Mouse (Mus musculus) hindbrain, postnatal 0 days (tissue): ENCODE measurements at regions not wholly inside any gene's neighbourhood (a gene's known extent, or its start where the extent isn't known, plus 50 kb on each side); places are given as distances from the start of the nearest gene placed in this dataset.

Experiments
- ATAC-seq: fragments of 200-750 bp; cut with Nextera tagmentation; 2 replicates; pipeline ENCODE4 v1.8.0; 2017; ENCODE audit warnings: mild to moderate bottlenecking, moderate TSS enrichment, moderate library complexity
- DNase-seq: peaks from one replicate; pipeline ENCODE4 v3.0.0-alpha.2; 2015; ENCODE audit warnings: low spot score
- H3K27ac ChIP-seq: fragments of 300-500 bp; sonication (generic); 2 replicates; pipeline ENCODE4 v1.5.1; 2014; ENCODE audit warnings: mild to moderate bottlenecking
- H3K27me3 ChIP-seq: fragments of 300-500 bp; sonication (generic); 2 replicates; pipeline ENCODE4 v1.6.1; 2014; ENCODE audit warnings: low read length, mixed read lengths; ENCODE audit not compliant: insufficient read depth
- H3K36me3 ChIP-seq: fragments of 300-500 bp; sonication (generic); 2 replicates; pipeline ENCODE4 v1.6.1; 2014; ENCODE audit warnings: low read length, mixed read lengths; ENCODE audit not compliant: insufficient read depth
- H3K4me1 ChIP-seq: fragments of 300-500 bp; sonication (generic); 2 replicates; pipeline ENCODE4 v1.6.1; 2014; ENCODE audit warnings: antibody characterized with exemption, low read length, mixed read lengths; ENCODE audit not compliant: insufficient read depth
- H3K4me2 ChIP-seq: fragments of 300-500 bp; sonication (generic); 2 replicates; pipeline ENCODE4 v1.6.1; 2014; ENCODE audit warnings: low read depth, mild to moderate bottlenecking, low read length, moderate library complexity, mixed read lengths
- H3K4me3 ChIP-seq: fragments of 300-500 bp; sonication (generic); 2 replicates; pipeline ENCODE4 v1.5.1; 2014; ENCODE audit warnings: low read length
- H3K9ac ChIP-seq: fragments of 300-500 bp; sonication (generic); replicated peaks from 2 replicates; pipeline ENCODE4 v1.6.1; 2014; ENCODE audit warnings: mild to moderate bottlenecking, low read length, moderate library complexity, mixed read lengths
- H3K9me3 ChIP-seq: fragments of 300-500 bp; sonication (generic); 2 replicates; pipeline ENCODE4 v1.6.1; 2016; ENCODE audit warnings: low read length, mixed read lengths
- CTCF ChIP-seq: IDR thresholded peaks from 2 replicates; pipeline ENCODE4 v1.5.1; 2016; ENCODE audit warnings: antibody characterized with exemption, control low read depth, low read depth
- WGBS: fragments of 180-500 bp; shearing (Covaris S2); extraction: QIAGEN DNeasy Blood & Tissue Kit; methylation state at CpG from one replicate; pipeline ENCODE4 v1.1.7; 2014; 5-methylcytosine and 5-hydroxymethylcytosine counted together

DNA sequence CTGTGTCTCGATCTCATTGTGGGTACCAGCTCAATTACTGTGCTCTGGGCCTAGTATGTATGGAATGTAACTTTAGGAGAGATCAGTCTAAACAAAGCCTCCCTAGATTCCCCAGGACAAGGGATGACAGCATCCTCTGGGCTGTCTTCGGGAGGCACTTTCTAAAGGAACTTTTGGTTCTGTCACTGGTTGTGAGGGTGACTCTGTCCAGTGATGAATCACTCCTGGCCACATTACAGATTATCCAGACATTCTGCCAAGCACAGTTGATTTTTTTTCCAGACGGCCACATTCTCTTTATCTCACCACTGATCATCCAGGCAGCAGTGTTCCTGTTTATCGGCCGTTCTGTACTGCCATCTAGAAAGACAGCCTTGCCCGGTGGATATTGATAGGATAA, 638.5 kb upstream of the Nrp1 start:
- H3K27ac ChIP-seq = no peak overlapping the region

GRCm38 (mm10) chr8:127720593-127721290, 637.7 kb upstream of the Nrp1 start:
- no peak overlapping the region for H3K4me3 ChIP-seq
- H3K9me3 ChIP-seq = no peaks in the 10 kb centered on the region
- no peaks in the 10 kb centered on the region for H3K27me3 ChIP-seq
- H3K27ac ChIP-seq = peak overlapping the region; percentile 20; the same call in 1 of the 2 replicates
- no peaks in the 10 kb centered on the region for H3K36me3 ChIP-seq
- H3K4me2 ChIP-seq = no peak overlapping the region
- H3K9ac ChIP-seq = no peak overlapping the region; the same call in 1 of the 2 replicates
- DNase-seq (peak; percentile 18), ATAC-seq (no peak)
- TF ChIP-seq CTCF = no peak
- WGBS = 35% methylated on average over 6 of the region's 6 CpGs
- H3K4me1 ChIP-seq = peaks cover 9% of the 10 kb centered on the region; the same call in 1 of the 2 replicates

More for the DNA sequence above, 638.5 kb upstream of the Nrp1 start:
- DNase-seq = peak; percentile 12
- peaks cover 9% of the 10 kb centered on the region; the same call in 1 of the 2 replicates for H3K4me1 ChIP-seq
- no peak overlapping the region for H3K4me3 ChIP-seq
- no peaks in the 10 kb centered on the region for H3K27me3 ChIP-seq
- no peak overlapping the region; the same call in 1 of the 2 replicates for H3K9ac ChIP-seq
- H3K4me2 ChIP-seq = no peak overlapping the region
- ATAC-seq = no peak
- TF ChIP-seq CTCF = no peak
- no peaks in the 10 kb centered on the region for H3K9me3 ChIP-seq
- 27% methylated on average over 6 of the region's 6 CpGs for WGBS
- H3K36me3 ChIP-seq = no peaks in the 10 kb centered on the region

DNA sequence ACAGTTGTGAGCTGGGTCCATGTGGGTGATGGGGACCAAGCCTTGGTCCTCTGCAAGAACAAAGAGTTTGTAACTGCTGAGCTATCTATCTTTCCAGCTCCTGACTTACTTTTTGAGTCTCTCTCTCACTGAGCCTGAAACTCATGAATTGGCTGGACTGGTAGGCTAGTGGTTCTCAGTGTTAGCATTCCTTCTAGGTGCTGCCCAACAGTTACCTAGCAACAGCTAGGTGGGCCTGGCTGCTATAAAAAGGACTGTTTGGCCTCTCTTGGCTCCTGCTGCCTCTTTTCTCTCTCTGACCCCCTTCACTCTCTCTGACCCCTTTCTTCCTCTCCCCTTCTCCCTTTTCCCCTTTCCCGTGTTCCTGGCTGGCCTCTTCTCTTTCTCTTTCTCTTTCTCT, 636.8 kb upstream of the Nrp1 start:
- H3K9me3 ChIP-seq = no peaks in the 10 kb centered on the region
- H3K27me3 ChIP-seq = no peaks in the 10 kb centered on the region
- H3K36me3 ChIP-seq = no peaks in the 10 kb centered on the region
- H3K4me1 ChIP-seq = peaks cover 9% of the 10 kb centered on the region; the same call in 1 of the 2 replicates
- no peak overlapping the region for H3K9ac ChIP-seq
- H3K27ac ChIP-seq = no peak overlapping the region
- ATAC-seq (no peak), DNase-seq (no peak)
- TF ChIP-seq CTCF = no peak
- WGBS = 38% methylated on average over 1 of the region's 1 CpGs
- no peak overlapping the region for H3K4me3 ChIP-seq
- H3K4me2 ChIP-seq = no peak overlapping the region

- no peak overlapping the region for H3K27ac ChIP-seq
- no peaks in the 10 kb centered on the region for H3K4me1 ChIP-seq
- H3K36me3 ChIP-seq = no peaks in the 10 kb centered on the region
- ATAC-seq (no peak), DNase-seq (peak; percentile 42)
- WGBS = 89% methylated on average over 3 of the region's 3 CpGs
- no peak overlapping the region for H3K4me3 ChIP-seq
- H3K9ac ChIP-seq = no peak overlapping the region
- H3K27me3 ChIP-seq = no peaks in the 10 kb centered on the region
- peak; percentile 36 for TF ChIP-seq CTCF
- no peaks in the 10 kb centered on the region for H3K9me3 ChIP-seq
- H3K4me2 ChIP-seq = no peak overlapping the region
These were observed 624.3 kb upstream of the Nrp1 start for GRCm38 (mm10) chr8:127734059-127734458.

- WGBS = 86% methylated on average over 6 of the region's 6 CpGs
- ATAC-seq (no peak), DNase-seq (no peak)
- TF ChIP-seq CTCF = no peak
- Histone ChIP-seq H3K27me3 (no peaks in the 10 kb centered on the region), H3K4me1 (no peaks in the 10 kb centered on the region), H3K36me3 (no peaks in the 10 kb centered on the region), H3K4me2 (no peak overlapping the region), H3K9ac (no peak overlapping the region), H3K9me3 (no peaks in the 10 kb centered on the region), H3K27ac (no peak overlapping the region), H3K4me3 (no peak overlapping the region)
These were observed 616.2 kb upstream of the Nrp1 start for GRCm38 (mm10) chr8:127742236-127742635.

- TF ChIP-seq CTCF = no peak
- DNase-seq (no peak), ATAC-seq (no peak)
- 95% methylated on average over 4 of the region's 4 CpGs for WGBS
- Histone ChIP-seq H3K9ac (no peak overlapping the region), H3K4me2 (no peak overlapping the region), H3K4me1 (no peaks in the 10 kb centered on the region), H3K9me3 (no peaks in the 10 kb centered on the region), H3K4me3 (no peak overlapping the region), H3K27me3 (no peaks in the 10 kb centered on the region), H3K27ac (no peak overlapping the region), H3K36me3 (no peaks in the 10 kb centered on the region)
These were observed 613.2 kb upstream of the Nrp1 start for GRCm38 (mm10) chr8:127745221-127745620.

DNA sequence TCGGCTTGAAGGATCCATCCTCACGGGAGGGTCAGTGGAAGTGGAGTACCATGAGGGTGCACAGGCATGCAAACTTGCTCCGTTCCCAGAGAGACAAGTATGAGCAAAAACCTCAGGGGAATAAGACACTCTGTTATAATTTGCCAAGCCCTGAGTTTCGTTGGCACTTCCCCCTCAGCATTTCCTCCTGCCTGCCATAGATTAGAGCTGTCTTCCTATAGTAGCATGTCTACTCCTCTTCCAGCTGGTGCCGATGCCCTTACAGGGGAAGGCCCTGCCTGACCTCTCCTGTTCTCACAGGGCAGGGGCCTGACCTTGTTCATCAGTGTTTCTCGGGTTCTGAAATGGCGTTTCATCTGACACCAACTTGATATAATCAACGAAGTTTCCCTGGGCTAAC, 611.9 kb upstream of the Nrp1 start:
- H3K27me3 ChIP-seq = no peaks in the 10 kb centered on the region
- WGBS = 72% methylated on average over 8 of the region's 8 CpGs
- H3K27ac ChIP-seq = no peak overlapping the region
- H3K9me3 ChIP-seq = no peaks in the 10 kb centered on the region
- no peaks in the 10 kb centered on the region for H3K4me1 ChIP-seq
- no peaks in the 10 kb centered on the region for H3K36me3 ChIP-seq
- ATAC-seq (no peak), DNase-seq (no peak)
- no peak for TF ChIP-seq CTCF
- no peak overlapping the region for H3K4me2 ChIP-seq
- H3K4me3 ChIP-seq = no peak overlapping the region
- no peak overlapping the region for H3K9ac ChIP-seq
